Mouse (Mus musculus) frontal cortex, postnatal 25 days (tissue): ENCODE measurements around the gene Nkx1-1.

Experiments
- DNase-seq, 2 experiments: peaks; one replicate each; pipeline ENCODE4 v3.0.0; 2022; ENCODE audit warnings: low spot score in 2 of 2

Gene Nkx1-1

DNA sequence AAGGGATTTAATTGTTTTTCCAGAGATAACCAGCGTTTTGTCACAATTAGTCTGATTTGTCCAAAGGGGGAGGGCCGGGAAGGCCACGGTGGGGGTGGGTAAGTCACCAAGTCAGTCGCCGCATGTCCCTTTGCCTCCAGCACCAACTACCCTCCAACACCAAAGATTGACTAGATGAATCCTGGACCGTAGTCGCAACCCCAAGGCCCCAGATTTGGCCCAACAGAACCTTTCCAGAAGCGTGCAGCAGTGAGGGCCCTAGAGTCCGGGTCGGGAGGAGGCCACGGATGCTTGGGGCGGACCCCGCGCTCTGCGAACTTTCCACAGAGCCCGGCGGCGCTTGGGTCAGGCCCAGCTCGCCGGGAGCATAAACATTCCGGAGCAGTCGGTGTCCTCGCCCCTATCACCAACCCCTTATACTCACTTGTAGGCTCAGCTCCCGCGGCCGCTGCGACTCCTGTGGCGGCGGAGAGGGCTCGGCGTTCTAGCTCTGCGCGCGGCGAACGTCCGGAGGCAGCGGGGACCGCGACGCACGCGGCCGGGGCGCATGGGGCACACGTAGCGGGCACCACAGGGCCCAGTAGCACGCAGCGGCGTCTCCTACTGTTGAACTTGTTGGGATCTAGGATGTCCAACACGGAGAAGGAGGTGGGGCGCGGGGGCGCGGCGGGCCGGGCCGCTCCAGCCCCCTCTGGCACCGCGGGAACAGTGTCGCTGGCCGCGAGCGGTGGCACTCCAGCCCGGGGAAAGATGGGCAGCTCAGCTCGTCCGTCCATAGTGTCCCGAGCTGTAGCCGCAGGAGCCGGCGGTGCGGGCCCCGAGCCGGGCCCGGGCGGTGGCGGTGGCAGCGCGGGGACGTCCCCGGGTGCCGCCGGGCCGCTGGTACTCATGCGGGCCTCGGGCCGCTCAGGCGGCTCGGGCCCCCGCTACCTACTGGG is at the start of gene Nkx1-1:
Gene Nkx1-1, minus strand, starts transcription at position 776 of the 938 bp plus-strand sequence.
- DNase-seq: no peak

DNA sequence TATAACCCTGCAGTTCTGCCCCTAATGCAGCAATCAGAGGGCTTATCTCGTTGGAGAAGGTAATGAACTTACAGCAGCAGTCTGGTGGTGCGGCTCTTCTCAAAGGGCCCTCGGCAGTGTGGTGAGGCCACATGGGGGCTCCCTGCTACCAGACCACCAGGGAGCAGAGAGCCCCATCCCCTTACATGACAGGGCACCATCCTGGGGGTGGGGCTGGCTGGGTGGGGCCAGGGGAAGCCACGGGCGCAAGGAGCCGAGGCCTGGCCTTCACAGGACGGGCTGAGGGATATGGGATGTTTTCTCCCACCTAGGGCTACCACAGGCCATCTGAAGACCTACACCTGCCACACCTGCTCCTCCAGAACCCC is 47.5 kb upstream of the Nkx1-1 start:
- no peak for DNase-seq

DNA sequence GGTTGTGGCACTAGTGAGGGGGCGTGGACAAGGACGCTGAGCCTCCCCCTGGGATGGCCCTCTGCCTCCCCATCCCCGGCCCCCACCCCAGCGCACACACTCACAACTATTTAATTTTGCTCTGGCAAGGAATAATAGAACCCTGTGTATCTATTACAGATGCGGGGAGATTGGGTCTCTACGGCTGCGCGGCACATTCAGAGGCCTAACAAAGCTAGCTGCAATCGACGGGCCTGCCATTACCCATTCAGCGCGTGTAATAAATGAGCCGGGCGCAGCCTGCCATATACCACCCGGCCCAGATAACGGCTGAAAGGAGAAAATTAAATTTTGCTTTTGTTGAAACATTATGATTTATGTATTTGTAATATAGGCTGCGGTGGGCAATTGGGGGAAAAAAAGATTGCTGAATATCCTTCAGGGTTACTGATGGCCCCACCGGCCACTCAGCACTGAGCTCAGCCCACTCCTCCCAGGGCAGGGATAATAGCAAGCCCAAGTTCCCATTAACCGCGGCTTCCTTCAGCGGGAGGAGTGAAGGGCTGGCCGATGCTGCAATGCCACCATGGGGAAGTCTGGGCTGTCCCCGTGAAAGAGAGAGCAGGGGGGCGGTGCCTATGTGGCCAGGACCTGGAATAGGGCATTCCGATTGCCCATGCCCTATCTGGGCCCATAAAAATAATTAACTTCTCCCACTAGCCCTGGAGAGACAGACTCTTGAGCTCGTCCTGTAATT is 47.0 kb upstream of the Nkx1-1 start:
- no peak for DNase-seq

GRCm38 (mm10) chr5:33465464-33465863 is 31.7 kb upstream of the Nkx1-1 start:
- DNase-seq: no peak

GRCm38 (mm10) chr5:33464390-33464789 is 30.6 kb upstream of the Nkx1-1 start:
- DNase-seq: no peak

DNA sequence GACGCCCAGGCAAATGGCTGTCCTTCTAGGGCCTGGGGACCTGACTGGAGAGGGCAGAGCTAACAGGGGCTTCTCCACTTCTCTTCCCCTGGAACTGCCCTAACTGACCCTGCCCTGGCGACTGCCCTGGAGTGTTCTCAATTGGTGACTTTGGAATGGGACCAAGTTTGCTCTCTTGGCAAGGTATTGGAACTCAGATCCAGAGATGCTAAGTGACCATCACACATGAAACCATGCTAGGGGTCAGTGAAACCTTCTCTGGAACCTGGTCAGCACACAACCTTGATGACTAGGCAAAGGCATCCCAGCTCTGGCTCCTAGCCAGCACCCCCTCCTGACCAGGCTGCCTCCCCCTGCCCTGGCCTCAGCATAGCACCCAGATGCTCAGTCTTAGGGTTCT is 25.3 kb upstream of the Nkx1-1 start:
- no peak for DNase-seq

DNA sequence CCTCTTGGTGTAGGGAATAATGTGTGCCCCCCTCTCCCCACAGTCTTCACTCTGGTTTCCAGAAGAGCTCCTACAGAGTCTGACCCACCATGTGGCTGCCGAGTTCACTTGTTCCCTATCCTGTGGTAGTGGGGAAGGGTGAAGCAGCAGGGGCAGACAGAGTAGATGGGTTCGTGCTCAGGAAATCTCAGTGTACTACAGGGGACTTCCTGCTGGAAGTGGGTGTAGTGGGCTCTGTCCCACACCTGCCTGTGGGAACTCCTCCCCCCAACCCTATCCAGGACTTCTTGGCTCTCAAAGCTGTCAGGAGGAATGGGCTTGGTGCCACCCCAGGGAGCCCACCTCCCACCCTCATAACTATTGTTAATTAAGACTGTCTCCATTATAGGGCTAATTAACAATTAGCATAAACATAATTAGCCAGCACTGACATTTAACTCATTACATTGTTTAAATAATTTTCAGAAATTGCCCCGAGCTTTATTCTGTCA is 24.4 kb upstream of the Nkx1-1 start:
- no peak for DNase-seq

- DNase-seq: no peak
Observed at GRCm38 (mm10) chr5:33455737-33456136, 22.0 kb upstream of the Nkx1-1 start.

DNA sequence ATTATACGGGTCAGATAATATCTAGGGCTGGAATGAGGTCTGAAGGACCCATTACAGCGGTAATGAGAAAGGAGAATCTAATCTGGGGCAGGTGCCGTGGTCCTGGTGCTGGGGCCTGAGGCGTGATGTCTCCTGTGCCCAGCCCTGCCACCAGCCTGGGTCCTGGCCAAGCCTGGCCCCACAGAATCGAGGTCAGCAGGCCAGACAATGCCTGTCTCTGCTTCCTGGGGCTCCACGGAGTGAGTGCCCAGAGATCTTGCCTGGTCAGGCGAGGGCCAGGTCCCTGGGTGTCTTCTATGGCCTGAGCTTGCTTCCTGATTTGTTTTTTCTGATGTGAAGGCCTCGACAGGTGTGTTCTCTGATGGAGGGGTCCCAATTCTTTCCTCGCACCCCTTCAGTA is 10.0 kb upstream of the Nkx1-1 start:
- DNase-seq: no peak

- DNase-seq: peak in 1 of 2 experiments; percentile 31
Observed at GRCm38 (mm10) chr5:33442927-33443710, 9.3 kb upstream of the Nkx1-1 start.

GRCm38 (mm10) chr5:33438214-33438613 is 4.4 kb upstream of the Nkx1-1 start:
- DNase-seq: peak; percentile 49 to 52

GRCm38 (mm10) chr5:33435941-33436340 is 2.2 kb upstream of the Nkx1-1 start:
- no peak for DNase-seq

DNA sequence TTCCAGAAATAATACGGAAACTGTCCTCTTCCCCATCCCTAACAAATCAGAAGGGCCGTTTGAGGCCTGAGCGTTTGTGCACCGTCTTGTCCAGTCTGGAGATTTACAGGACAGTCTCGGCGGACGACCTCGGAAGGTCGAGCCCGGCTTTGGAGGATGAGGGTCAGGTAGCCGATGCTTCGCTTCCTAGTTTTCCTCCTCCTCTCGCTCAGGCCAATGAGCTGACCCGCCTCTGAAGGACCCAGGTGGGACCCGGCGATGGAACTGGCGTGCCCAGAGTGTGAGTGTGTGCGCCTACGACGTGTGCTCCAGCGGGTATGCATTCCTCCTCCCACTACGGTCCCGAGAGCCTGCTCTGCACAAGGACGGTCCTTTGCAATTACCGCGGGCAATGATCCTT is 1.4 kb upstream of the Nkx1-1 start:
- no peak for DNase-seq

GRCm38 (mm10) chr5:33434141-33434780 is 485 bp upstream of the Nkx1-1 start:
- DNase-seq: no peak

- DNase-seq: no peak
Observed at GRCm38 (mm10) chr5:33432057-33432935, 1.5 kb downstream of the Nkx1-1 start.

GRCm38 (mm10) chr5:33431173-33432005 is 2.4 kb downstream of the Nkx1-1 start:
- DNase-seq: no peak

DNA sequence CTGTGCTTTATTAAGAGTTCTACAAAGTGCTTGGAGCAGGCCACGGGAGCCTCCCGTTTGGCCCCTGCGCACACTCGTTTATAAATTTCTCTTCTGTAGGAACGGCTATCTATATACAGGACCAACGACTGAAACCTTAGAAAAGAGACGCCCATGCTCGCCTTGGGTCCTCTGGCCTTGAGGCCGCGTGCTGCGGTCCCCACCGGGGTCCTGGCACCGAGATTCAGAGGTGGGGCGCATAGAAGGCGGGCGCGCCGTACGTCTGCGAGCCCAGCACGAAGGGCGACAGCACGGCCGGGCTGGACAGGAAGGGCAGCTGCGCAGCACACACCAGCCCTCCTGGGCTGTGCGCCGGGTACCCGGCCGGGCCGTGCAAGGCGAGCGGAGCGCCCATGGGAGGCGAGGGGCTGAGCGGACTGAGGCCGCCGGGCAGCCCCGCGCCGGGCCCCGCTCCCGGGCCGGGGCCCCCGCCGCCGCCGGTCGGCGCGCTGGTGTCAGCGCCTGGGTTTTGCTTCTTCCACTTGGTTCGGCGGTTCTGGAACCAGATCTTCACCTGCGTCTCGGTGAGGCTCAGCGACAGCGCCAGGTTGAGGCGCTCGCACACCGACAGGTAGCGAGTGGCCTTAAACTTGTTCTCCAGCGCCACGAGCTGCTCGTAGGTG is 3.1 kb downstream of the Nkx1-1 start:
- peak in 1 of 2 experiments; percentile 23 for DNase-seq

DNA sequence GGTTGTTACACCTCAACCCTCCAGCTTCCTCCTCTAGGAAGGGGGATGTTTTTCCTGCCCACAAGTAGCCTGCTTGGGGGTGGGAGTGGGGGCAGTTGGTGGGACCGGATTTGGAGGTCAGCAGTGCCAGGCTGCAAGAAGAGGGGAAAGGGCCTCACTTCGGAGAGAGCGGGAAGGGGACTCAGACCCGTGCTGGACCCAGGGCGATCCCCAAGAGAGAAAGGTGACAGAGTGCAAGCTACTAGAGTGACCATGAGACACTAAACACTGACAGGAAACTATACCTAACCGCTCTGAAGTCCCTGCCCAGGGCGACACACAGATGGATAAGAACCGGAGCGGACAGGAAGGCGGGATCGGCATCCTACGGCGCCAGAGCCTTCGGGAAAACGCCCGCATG is 3.7 kb downstream of the Nkx1-1 start:
- DNase-seq: no peak

DNA sequence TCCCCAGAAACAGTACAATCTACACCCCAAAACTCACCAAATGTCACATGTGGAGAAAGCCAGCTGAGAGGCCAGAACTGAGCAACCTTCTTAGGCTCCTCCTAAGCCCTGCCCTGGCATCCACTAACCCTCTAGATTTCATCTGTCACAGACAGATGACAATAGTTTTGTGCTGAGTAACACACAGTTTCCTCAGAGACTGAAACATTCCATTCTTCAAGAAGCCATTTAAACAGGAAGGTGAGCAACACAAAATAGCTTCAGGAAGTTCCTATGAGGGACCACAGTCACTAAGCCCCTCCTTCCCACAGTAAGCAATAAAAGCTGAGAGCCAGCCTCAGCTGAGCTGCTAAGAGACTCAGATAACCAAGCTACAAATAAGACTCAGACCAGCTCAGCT is 6.3 kb downstream of the Nkx1-1 start:
- no peak for DNase-seq
